Mouse (Mus musculus): ENCODE measurements around the gene Ccn6.

Ccn6 gene

DNA sequence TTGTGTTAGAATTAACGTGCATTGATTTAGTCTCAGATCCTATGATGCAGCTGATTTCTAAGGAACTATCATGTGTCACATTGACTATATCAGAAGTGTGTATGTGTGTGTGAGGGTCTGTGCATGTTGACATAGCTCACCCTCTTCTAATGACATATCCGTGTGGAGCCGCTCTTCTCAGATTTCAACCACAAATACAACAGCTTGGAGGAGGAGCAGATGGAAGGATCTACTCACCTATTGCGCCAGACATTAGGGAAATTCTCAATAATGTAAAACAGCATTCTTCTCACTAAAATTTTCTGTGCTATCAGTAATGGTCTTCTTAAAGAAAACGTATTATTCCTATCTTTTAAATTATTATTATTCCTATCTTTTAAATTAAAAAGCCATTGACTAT lies 6.9 kb downstream of the Ccn6 start:
- TF ChIP-seq NANOG (IDR thresholded peaks at IDR 0.05; ENCODE audit: borderline replicate concordance, low read length) (no peak), POU5F1 (IDR thresholded peaks at IDR 0.05; ENCODE audit: borderline replicate concordance, low read length) (no peak), CTCF (conservative IDR thresholded peaks at IDR 0.05; ENCODE audit: low read length) (no peak)
- Histone ChIP-seq H3K9me3 (ENCODE audit: low read length) (no peaks in the 10 kb centered on the region), H3K4me1 (replicated peaks; ENCODE audit: low read depth, low read length) (peaks cover 27% of the 10 kb centered on the region)

GRCm38 (mm10) chr10:39142216-39142615 lies 21.4 kb downstream of the Ccn6 start:
- Histone ChIP-seq H3K27me3 (ENCODE audit: insufficient read depth, low read length) (no peaks in the 10 kb centered on the region), H3K36me3 (ENCODE audit: insufficient read depth, low read length) (peaks cover 89% of the 10 kb centered on the region), H3K4me3 (replicated peaks; ENCODE audit: low read length) (no peak overlapping the region), H3K9me3 (ENCODE audit: low read length) (peaks cover 40% of the 10 kb centered on the region), H3K4me1 (replicated peaks; ENCODE audit: low read depth, low read length) (no peaks in the 10 kb centered on the region)
- no peak for TF ChIP-seq CTCF (conservative IDR thresholded peaks at IDR 0.05; ENCODE audit: low read length)
- TF ChIP-seq NANOG (IDR thresholded peaks at IDR 0.05; ENCODE audit: borderline replicate concordance, low read length), result no peak
- no peak for TF ChIP-seq POU5F1 (IDR thresholded peaks at IDR 0.05; ENCODE audit: borderline replicate concordance, low read length)

More for the DNA sequence above, 6.9 kb downstream of the Ccn6 start:
- Histone ChIP-seq H3K36me3 (ENCODE audit: insufficient read depth, low read length) (no peaks in the 10 kb centered on the region), H3K27me3 (ENCODE audit: insufficient read depth, low read length) (no peaks in the 10 kb centered on the region), H3K4me3 (replicated peaks; ENCODE audit: low read length) (no peak overlapping the region)

GRCm38 (mm10) chr10:39141401-39141800 lies 22.2 kb downstream of the Ccn6 start:
- H3K36me3 ChIP-seq (ENCODE audit: insufficient read depth, low read length), result peaks cover 93% of the 10 kb centered on the region
- H3K27me3 ChIP-seq (ENCODE audit: insufficient read depth, low read length), result no peaks in the 10 kb centered on the region
- no peak overlapping the region for H3K4me3 ChIP-seq (replicated peaks; ENCODE audit: low read length)
- TF ChIP-seq CTCF (conservative IDR thresholded peaks at IDR 0.05; ENCODE audit: low read length) (no peak), POU5F1 (IDR thresholded peaks at IDR 0.05; ENCODE audit: borderline replicate concordance, low read length) (no peak)
- no peaks in the 10 kb centered on the region for H3K4me1 ChIP-seq (replicated peaks; ENCODE audit: low read depth, low read length)
- H3K9me3 ChIP-seq (ENCODE audit: low read length), result peaks cover 40% of the 10 kb centered on the region

GRCm38 (mm10) chr10:39140843-39141242 lies 22.8 kb downstream of the Ccn6 start:
- Histone ChIP-seq H3K9me3 (ENCODE audit: low read length) (peaks cover 40% of the 10 kb centered on the region), H3K4me1 (replicated peaks; ENCODE audit: low read depth, low read length) (no peaks in the 10 kb centered on the region), H3K36me3 (ENCODE audit: insufficient read depth, low read length) (peaks cover 90% of the 10 kb centered on the region), H3K4me3 (replicated peaks; ENCODE audit: low read length) (no peak overlapping the region), H3K27me3 (ENCODE audit: insufficient read depth, low read length) (no peaks in the 10 kb centered on the region)
- TF ChIP-seq CTCF (conservative IDR thresholded peaks at IDR 0.05; ENCODE audit: low read length) (no peak), POU5F1 (IDR thresholded peaks at IDR 0.05; ENCODE audit: borderline replicate concordance, low read length) (0 out of 2 replicates have a peak, but pooled peaks have one; percentile 21)

- Histone ChIP-seq H3K9me3 (ENCODE audit: low read length) (peaks cover 40% of the 10 kb centered on the region), H3K27me3 (ENCODE audit: insufficient read depth, low read length) (no peaks in the 10 kb centered on the region), H3K4me1 (replicated peaks; ENCODE audit: low read depth, low read length) (peaks cover 7% of the 10 kb centered on the region), H3K4me3 (replicated peaks; ENCODE audit: low read length) (no peak overlapping the region), H3K36me3 (ENCODE audit: insufficient read depth, low read length) (peaks cover 70% of the 10 kb centered on the region)
- TF ChIP-seq NANOG (IDR thresholded peaks at IDR 0.05; ENCODE audit: borderline replicate concordance, low read length) (no peak), POU5F1 (IDR thresholded peaks at IDR 0.05; ENCODE audit: borderline replicate concordance, low read length) (no peak), CTCF (conservative IDR thresholded peaks at IDR 0.05; ENCODE audit: low read length) (no peak)
Measured at GRCm38 (mm10) chr10:39138761-39139160, 24.8 kb downstream of the Ccn6 start.

DNA sequence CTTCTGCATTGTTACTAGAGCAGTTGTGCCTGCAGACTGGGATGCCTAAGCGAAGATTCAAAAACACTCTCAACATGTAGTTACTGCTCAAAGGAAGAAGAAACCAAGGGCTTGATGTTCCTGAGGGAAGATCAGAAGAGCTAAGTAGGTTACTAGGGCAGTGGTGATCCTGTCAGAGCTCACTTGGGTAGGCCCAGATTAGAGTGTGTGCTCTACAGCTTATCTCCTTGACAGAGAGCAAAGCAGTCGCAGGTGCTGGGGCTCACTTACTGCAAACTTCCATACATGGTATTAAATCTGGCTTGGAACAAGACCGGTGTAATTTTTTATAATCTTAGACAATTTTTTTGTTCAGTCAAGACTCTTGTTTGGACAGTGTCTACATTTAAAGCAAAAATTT lies 25.8 kb downstream of the Ccn6 start:
- Histone ChIP-seq H3K9me3 (ENCODE audit: low read length) (peaks cover 39% of the 10 kb centered on the region), H3K4me1 (replicated peaks; ENCODE audit: low read depth, low read length) (peaks cover 12% of the 10 kb centered on the region), H3K27me3 (ENCODE audit: insufficient read depth, low read length) (no peaks in the 10 kb centered on the region), H3K36me3 (ENCODE audit: insufficient read depth, low read length) (peaks cover 61% of the 10 kb centered on the region), H3K4me3 (replicated peaks; ENCODE audit: low read length) (no peak overlapping the region)
- no peak for TF ChIP-seq NANOG (IDR thresholded peaks at IDR 0.05; ENCODE audit: borderline replicate concordance, low read length)
- TF ChIP-seq POU5F1 (IDR thresholded peaks at IDR 0.05; ENCODE audit: borderline replicate concordance, low read length), result no peak
- TF ChIP-seq CTCF (conservative IDR thresholded peaks at IDR 0.05; ENCODE audit: low read length), result no peak

DNA sequence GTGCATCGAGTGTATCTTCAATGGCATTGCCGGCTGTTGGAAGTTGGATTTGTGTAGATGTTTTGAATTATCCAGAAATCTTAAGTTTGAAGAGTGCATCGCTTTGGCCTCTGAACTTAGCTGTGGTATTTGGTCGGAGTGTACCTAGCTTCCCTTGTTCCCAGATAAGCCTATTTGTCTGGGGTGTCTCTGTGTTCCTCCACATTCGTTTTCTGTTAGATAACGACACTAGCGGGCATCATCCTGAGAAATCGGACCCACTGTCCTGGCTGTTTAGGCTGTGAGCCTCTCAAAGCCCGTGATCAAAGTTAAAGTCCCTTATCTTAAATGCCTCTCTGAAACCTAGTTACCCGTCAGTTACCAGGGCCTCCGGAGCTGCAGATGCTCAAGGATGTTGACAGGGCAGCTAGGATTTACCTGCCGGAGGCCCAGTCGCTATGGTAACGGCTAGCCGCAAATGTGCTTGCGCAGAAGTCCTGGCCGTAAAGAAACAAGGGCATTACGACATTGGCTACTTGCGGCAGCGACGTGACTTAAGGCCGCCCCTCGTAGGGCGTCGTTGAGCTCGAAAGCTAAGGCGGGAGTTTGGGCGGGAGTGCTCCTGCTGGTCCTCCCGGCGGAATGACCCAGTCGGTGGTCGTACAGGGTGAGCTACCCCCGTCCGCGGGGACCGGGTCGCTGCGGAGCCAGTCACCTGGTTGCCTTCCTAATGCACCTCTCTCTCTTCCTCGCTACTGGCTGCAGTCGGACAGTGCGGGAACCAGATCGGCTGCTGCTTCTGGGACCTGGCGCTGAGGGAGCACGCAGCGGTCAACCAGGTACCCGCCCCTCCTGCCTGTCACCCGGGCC lies 29.9 kb downstream of the Ccn6 start, which contains the start of the genes Fam229b and Tube1:
Gene Fam229b, minus strand, starts transcription at position 453 of the 849 bp plus-strand sequence.
Gene Tube1, plus strand, starts transcription at position 515 of the 849 bp plus-strand sequence.
- Histone ChIP-seq H3K9me3 (ENCODE audit: low read length) (peaks cover 2% of the 10 kb centered on the region), H3K4me1 (replicated peaks; ENCODE audit: low read depth, low read length) (peaks cover 12% of the 10 kb centered on the region), H3K4me3 (replicated peaks; ENCODE audit: low read length) (peak within 1 kb of the TSS; percentile 88), H3K36me3 (ENCODE audit: insufficient read depth, low read length) (peaks cover 25% of the 10 kb centered on the region), H3K27me3 (ENCODE audit: insufficient read depth, low read length) (no peaks in the 10 kb centered on the region)
- TF ChIP-seq CTCF (conservative IDR thresholded peaks at IDR 0.05; ENCODE audit: low read length) (no peak), NANOG (IDR thresholded peaks at IDR 0.05; ENCODE audit: borderline replicate concordance, low read length) (no peak), POU5F1 (IDR thresholded peaks at IDR 0.05; ENCODE audit: borderline replicate concordance, low read length) (no peak)

DNA sequence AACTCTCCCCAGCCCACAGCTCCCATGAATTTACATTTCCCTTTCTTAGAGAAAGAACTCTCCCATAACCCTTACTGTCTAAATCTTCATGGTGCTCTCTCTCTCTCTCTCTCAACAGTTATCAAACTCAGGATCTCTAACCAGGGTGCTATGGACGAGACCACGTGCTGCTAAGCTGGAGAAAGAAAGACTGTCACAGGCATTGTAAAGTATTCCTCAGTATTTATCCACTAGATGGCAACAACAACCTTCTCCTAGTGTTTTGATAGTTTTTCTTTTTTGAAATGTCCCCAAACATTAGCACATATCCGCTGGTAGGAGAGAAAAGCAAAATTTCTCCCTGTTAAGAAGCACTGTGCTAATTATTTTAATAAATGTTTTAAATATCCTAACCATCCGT lies 42.2 kb downstream of the Ccn6 start:
- TF ChIP-seq POU5F1 (IDR thresholded peaks at IDR 0.05; ENCODE audit: borderline replicate concordance, low read length) (no peak), NANOG (IDR thresholded peaks at IDR 0.05; ENCODE audit: borderline replicate concordance, low read length) (no peak), CTCF (conservative IDR thresholded peaks at IDR 0.05; ENCODE audit: low read length) (no peak; the same call in 1 of the 2 replicates)
- Histone ChIP-seq H3K4me3 (replicated peaks; ENCODE audit: low read length) (no peak overlapping the region), H3K4me1 (replicated peaks; ENCODE audit: low read depth, low read length) (peaks cover 3% of the 10 kb centered on the region; the same call in 1 of the 2 replicates), H3K27me3 (ENCODE audit: insufficient read depth, low read length) (no peaks in the 10 kb centered on the region), H3K9me3 (ENCODE audit: low read length) (no peaks in the 10 kb centered on the region), H3K36me3 (ENCODE audit: insufficient read depth, low read length) (no peaks in the 10 kb centered on the region)
